Mouse (Mus musculus): ENCODE data around the gene Pcdh15. TPM values are rescaled to one million over a fixed set of nuclear protein-coding genes. Genes with fewer than 3 reads are reported as not detected.

Pcdh15 gene
- 0.37 and 0.75 TPM in 2 replicates for polyA plus RNA-seq (2011; ENCODE audit: insufficient read length, low read depth, missing spikeins)

GRCm38 (mm10) chr10:73098966-73099845 lies at the start of gene Pcdh15:
Gene Pcdh15 (plus strand): TSS chr10:73099342.
- Histone ChIP-seq H3K4me3 (ENCODE audit: insufficient read depth, low read length) (peak within 1 kb of the TSS; percentile 47), H3K27ac (ENCODE audit: insufficient read depth, low read length) (no peak within 1 kb of the TSS), H3K4me1 (ENCODE audit: control insufficient read depth, insufficient read depth, low read length) (peaks cover 4% of the 10 kb centered on the region; the same call in 1 of the 2 replicates)
- TF ChIP-seq POLR2A (IDR thresholded peaks at IDR 0.05; ENCODE audit: low read depth, low read length) (no peak), CTCF (IDR thresholded peaks at IDR 0.05; ENCODE audit: borderline replicate concordance, insufficient read depth, low read length) (no peak)

GRCm38 (mm10) chr10:73052074-73052473 lies 47.1 kb upstream of the Pcdh15 start:
- no peak overlapping the region for H3K27ac ChIP-seq (ENCODE audit: insufficient read depth, low read length)
- no peaks in the 10 kb centered on the region for H3K4me1 ChIP-seq (ENCODE audit: control insufficient read depth, insufficient read depth, low read length)
- no peak overlapping the region for H3K4me3 ChIP-seq (ENCODE audit: insufficient read depth, low read length)
- TF ChIP-seq POLR2A (IDR thresholded peaks at IDR 0.05; ENCODE audit: low read depth, low read length) = no peak
- TF ChIP-seq CTCF (IDR thresholded peaks at IDR 0.05; ENCODE audit: borderline replicate concordance, insufficient read depth, low read length) = no peak

GRCm38 (mm10) chr10:73059726-73060230 lies 39.4 kb upstream of the Pcdh15 start:
- peaks cover 2% of the 10 kb centered on the region; the same call in 1 of the 2 replicates for H3K4me1 ChIP-seq (ENCODE audit: control insufficient read depth, insufficient read depth, low read length)
- no peak overlapping the region for H3K4me3 ChIP-seq (ENCODE audit: insufficient read depth, low read length)
- TF ChIP-seq POLR2A (IDR thresholded peaks at IDR 0.05; ENCODE audit: low read depth, low read length) (no peak), CTCF (IDR thresholded peaks at IDR 0.05; ENCODE audit: borderline replicate concordance, insufficient read depth, low read length) (no peak)
- H3K27ac ChIP-seq (ENCODE audit: insufficient read depth, low read length) = no peak overlapping the region

- no peak overlapping the region for H3K4me3 ChIP-seq (ENCODE audit: insufficient read depth, low read length)
- TF ChIP-seq POLR2A (IDR thresholded peaks at IDR 0.05; ENCODE audit: low read depth, low read length) = no peak
- TF ChIP-seq CTCF (IDR thresholded peaks at IDR 0.05; ENCODE audit: borderline replicate concordance, insufficient read depth, low read length) = no peak
- 0 out of 2 replicates have a peak, but pooled peaks cover 2% of the 10 kb centered on the region for H3K4me1 ChIP-seq (ENCODE audit: control insufficient read depth, insufficient read depth, low read length)
- H3K27ac ChIP-seq (ENCODE audit: insufficient read depth, low read length) = no peak overlapping the region
Measured at GRCm38 (mm10) chr10:73086703-73087102, 12.4 kb upstream of the Pcdh15 start.

GRCm38 (mm10) chr10:73096531-73097135 lies 2.5 kb upstream of the Pcdh15 start:
- no peak overlapping the region for H3K27ac ChIP-seq (ENCODE audit: insufficient read depth, low read length)
- H3K4me3 ChIP-seq (ENCODE audit: insufficient read depth, low read length) = no peak overlapping the region
- no peak for TF ChIP-seq POLR2A (IDR thresholded peaks at IDR 0.05; ENCODE audit: low read depth, low read length)
- no peak for TF ChIP-seq CTCF (IDR thresholded peaks at IDR 0.05; ENCODE audit: borderline replicate concordance, insufficient read depth, low read length)

GRCm38 (mm10) chr10:73097176-73097575 lies 2.0 kb upstream of the Pcdh15 start:
- no peak overlapping the region for H3K4me3 ChIP-seq (ENCODE audit: insufficient read depth, low read length)
- H3K27ac ChIP-seq (ENCODE audit: insufficient read depth, low read length) = no peak overlapping the region
- TF ChIP-seq CTCF (IDR thresholded peaks at IDR 0.05; ENCODE audit: borderline replicate concordance, insufficient read depth, low read length) (no peak), POLR2A (IDR thresholded peaks at IDR 0.05; ENCODE audit: low read depth, low read length) (no peak)
- H3K4me1 ChIP-seq (ENCODE audit: control insufficient read depth, insufficient read depth, low read length) = peaks cover 3% of the 10 kb centered on the region; the same call in 1 of the 2 replicates

More at GRCm38 (mm10) chr10:73096531-73097135, 2.5 kb upstream of the Pcdh15 start:
- H3K4me1 ChIP-seq (ENCODE audit: control insufficient read depth, insufficient read depth, low read length) = no peaks in the 10 kb centered on the region

GRCm38 (mm10) chr10:73097979-73098378 lies 1.2 kb upstream of the Pcdh15 start:
- H3K4me1 ChIP-seq (ENCODE audit: control insufficient read depth, insufficient read depth, low read length) = peaks cover 4% of the 10 kb centered on the region; the same call in 1 of the 2 replicates
- no peak overlapping the region for H3K27ac ChIP-seq (ENCODE audit: insufficient read depth, low read length)
- H3K4me3 ChIP-seq (ENCODE audit: insufficient read depth, low read length) = no peak overlapping the region
- no peak for TF ChIP-seq POLR2A (IDR thresholded peaks at IDR 0.05; ENCODE audit: low read depth, low read length)
- TF ChIP-seq CTCF (IDR thresholded peaks at IDR 0.05; ENCODE audit: borderline replicate concordance, insufficient read depth, low read length) = peak; percentile 46; the same call in 1 of the 2 replicates

GRCm38 (mm10) chr10:73099846-73100241 lies 702 bp downstream of the Pcdh15 start:
- H3K4me1 ChIP-seq (ENCODE audit: control insufficient read depth, insufficient read depth, low read length) = peaks cover 4% of the 10 kb centered on the region; the same call in 1 of the 2 replicates
- no peak overlapping the region for H3K27ac ChIP-seq (ENCODE audit: insufficient read depth, low read length)
- TF ChIP-seq POLR2A (IDR thresholded peaks at IDR 0.05; ENCODE audit: low read depth, low read length) = no peak
- TF ChIP-seq CTCF (IDR thresholded peaks at IDR 0.05; ENCODE audit: borderline replicate concordance, insufficient read depth, low read length) = no peak
- H3K4me3 ChIP-seq (ENCODE audit: insufficient read depth, low read length) = peak overlapping the region; percentile 47

GRCm38 (mm10) chr10:73103383-73103994 lies 4.3 kb downstream of the Pcdh15 start:
- TF ChIP-seq CTCF (IDR thresholded peaks at IDR 0.05; ENCODE audit: borderline replicate concordance, insufficient read depth, low read length) = no peak
- H3K4me1 ChIP-seq (ENCODE audit: control insufficient read depth, insufficient read depth, low read length) = peaks cover 4% of the 10 kb centered on the region; the same call in 1 of the 2 replicates
- no peak overlapping the region for H3K27ac ChIP-seq (ENCODE audit: insufficient read depth, low read length)
- no peak overlapping the region for H3K4me3 ChIP-seq (ENCODE audit: insufficient read depth, low read length)
